Mouse (Mus musculus) testis, adult 2 months (tissue): ENCODE measurements around the gene Kcnmb3. TPM values are rescaled to one million over a fixed set of nuclear protein-coding genes. Genes with fewer than 3 reads are reported as not detected.

Experiments
- H3K27ac ChIP-seq: fragments of 200-500 bp; 2 replicates; pipeline ENCODE4 v1.5.1; 2012; ENCODE audit warnings: low read depth, low read length; ENCODE audit not compliant: control insufficient read depth, insufficient read depth
- H3K27me3 ChIP-seq: fragments of 200-500 bp; 2 replicates; pipeline ENCODE4 v1.6.1; 2012; ENCODE audit warnings: mild to moderate bottlenecking, low read length, moderate library complexity; ENCODE audit not compliant: control insufficient read depth, insufficient read depth
- H3K36me3 ChIP-seq: fragments of 200-500 bp; 2 replicates; pipeline ENCODE4 v1.6.1; 2012; ENCODE audit warnings: mild to moderate bottlenecking, low read length; ENCODE audit not compliant: control insufficient read depth, insufficient read depth
- H3K4me1 ChIP-seq: fragments of 200-500 bp; 2 replicates; pipeline ENCODE4 v1.6.1; 2012; ENCODE audit warnings: low read length; ENCODE audit not compliant: control insufficient read depth, insufficient read depth
- H3K4me3 ChIP-seq: fragments of 200-500 bp; 2 replicates; pipeline ENCODE4 v1.5.1; 2012; ENCODE audit warnings: low read depth, mild to moderate bottlenecking, low read length, moderate library complexity, mixed read lengths; ENCODE audit not compliant: control insufficient read depth
- CTCF ChIP-seq: fragments of 200-500 bp; IDR thresholded peaks from 2 replicates; pipeline ENCODE4 v1.5.1; 2012; ENCODE audit warnings: low read depth, mild to moderate bottlenecking, inconsistent platforms, low read length, moderate library complexity; ENCODE audit not compliant: control insufficient read depth, insufficient read depth, insufficient replicate concordance
- POLR2A ChIP-seq: fragments of 200-500 bp; IDR thresholded peaks from 2 replicates; pipeline ENCODE4 v1.6.1; 2012; ENCODE audit warnings: low read depth, mild to moderate bottlenecking, inconsistent platforms, low read length, moderate library complexity; ENCODE audit not compliant: control insufficient read depth
- polyA plus RNA-seq: library from polyadenylated mRNA; depleted of rRNA; stranded (reverse); fragments of >200 nt; gene quantifications from 2 replicates; pipeline ENCODE4 v1.2.3, GENCODE M21; 2012

The Kcnmb3 gene
- polyA plus RNA-seq, 1 experiment: 3.6 TPM

GRCm38 (mm10) chr3:32490928-32491315 is 1.1 kb downstream of the Kcnmb3 start:
- H3K27me3 ChIP-seq: no peaks in the 10 kb centered on the region
- no peak overlapping the region for H3K4me3 ChIP-seq
- TF ChIP-seq CTCF (no peak), POLR2A (no peak)
- H3K36me3 ChIP-seq: no peaks in the 10 kb centered on the region
- no peak overlapping the region for H3K27ac ChIP-seq
- peaks cover 2% of the 10 kb centered on the region for H3K4me1 ChIP-seq

GRCm38 (mm10) chr3:32490076-32490927 is 1.7 kb downstream of the Kcnmb3 start:
- peaks cover 2% of the 10 kb centered on the region for H3K4me1 ChIP-seq

GRCm38 (mm10) chr3:32488172-32488571 is 3.9 kb downstream of the Kcnmb3 start:
- Histone ChIP-seq H3K27me3 (no peaks in the 10 kb centered on the region), H3K36me3 (no peaks in the 10 kb centered on the region), H3K4me3 (no peak overlapping the region), H3K4me1 (peaks cover 2% of the 10 kb centered on the region), H3K27ac (no peak overlapping the region)
- TF ChIP-seq CTCF (no peak), POLR2A (no peak)

More at GRCm38 (mm10) chr3:32490076-32490927, 1.7 kb downstream of the Kcnmb3 start:
- TF ChIP-seq CTCF (no peak), POLR2A (no peak)
- H3K27me3 ChIP-seq: no peaks in the 10 kb centered on the region
- H3K36me3 ChIP-seq: no peaks in the 10 kb centered on the region
- H3K4me3 ChIP-seq: no peak overlapping the region; the same call in 1 of the 2 replicates
- peak overlapping the region; percentile 68 for H3K27ac ChIP-seq

GRCm38 (mm10) chr3:32486543-32486942 is 5.5 kb downstream of the Kcnmb3 start:
- no peak overlapping the region for H3K4me3 ChIP-seq
- no peaks in the 10 kb centered on the region for H3K4me1 ChIP-seq
- TF ChIP-seq POLR2A (no peak), CTCF (no peak)
- no peak overlapping the region for H3K27ac ChIP-seq
- no peaks in the 10 kb centered on the region for H3K27me3 ChIP-seq
- H3K36me3 ChIP-seq: no peaks in the 10 kb centered on the region

- no peak for TF ChIP-seq CTCF
- TF ChIP-seq POLR2A: no peak
- H3K4me3 ChIP-seq: no peak overlapping the region
Observed at GRCm38 (mm10) chr3:32483035-32483434, 9.0 kb downstream of the Kcnmb3 start.

GRCm38 (mm10) chr3:32479961-32480360 is 12.1 kb downstream of the Kcnmb3 start:
- TF ChIP-seq CTCF: no peak
- no peak for TF ChIP-seq POLR2A
- Histone ChIP-seq H3K27me3 (no peaks in the 10 kb centered on the region), H3K4me1 (no peaks in the 10 kb centered on the region), H3K36me3 (no peaks in the 10 kb centered on the region), H3K27ac (no peak overlapping the region), H3K4me3 (no peak overlapping the region)

More at GRCm38 (mm10) chr3:32483035-32483434, 9.0 kb downstream of the Kcnmb3 start:
- Histone ChIP-seq H3K4me1 (no peaks in the 10 kb centered on the region), H3K27ac (no peak overlapping the region), H3K36me3 (no peaks in the 10 kb centered on the region), H3K27me3 (no peaks in the 10 kb centered on the region)

- no peak overlapping the region for H3K4me3 ChIP-seq
- no peaks in the 10 kb centered on the region for H3K27me3 ChIP-seq
- no peaks in the 10 kb centered on the region for H3K36me3 ChIP-seq
- H3K27ac ChIP-seq: no peak overlapping the region
- TF ChIP-seq POLR2A (no peak), CTCF (no peak)
- no peaks in the 10 kb centered on the region for H3K4me1 ChIP-seq
Observed at GRCm38 (mm10) chr3:32473184-32473583, 18.8 kb downstream of the Kcnmb3 start.
